Mouse (Mus musculus): ENCODE measurements around the gene Amd1. TPM values are rescaled to one million over a fixed set of nuclear protein-coding genes. Genes with fewer than 3 reads are reported as not detected.
"Not testable (repeated sequence)": the region's sequence is repeated elsewhere in the genome, so short reads cannot be mapped to it uniquely, and the experiment has no call there.

Amd1 gene
- polyA plus RNA-seq, 1 experiment = 5.3 TPM

DNA sequence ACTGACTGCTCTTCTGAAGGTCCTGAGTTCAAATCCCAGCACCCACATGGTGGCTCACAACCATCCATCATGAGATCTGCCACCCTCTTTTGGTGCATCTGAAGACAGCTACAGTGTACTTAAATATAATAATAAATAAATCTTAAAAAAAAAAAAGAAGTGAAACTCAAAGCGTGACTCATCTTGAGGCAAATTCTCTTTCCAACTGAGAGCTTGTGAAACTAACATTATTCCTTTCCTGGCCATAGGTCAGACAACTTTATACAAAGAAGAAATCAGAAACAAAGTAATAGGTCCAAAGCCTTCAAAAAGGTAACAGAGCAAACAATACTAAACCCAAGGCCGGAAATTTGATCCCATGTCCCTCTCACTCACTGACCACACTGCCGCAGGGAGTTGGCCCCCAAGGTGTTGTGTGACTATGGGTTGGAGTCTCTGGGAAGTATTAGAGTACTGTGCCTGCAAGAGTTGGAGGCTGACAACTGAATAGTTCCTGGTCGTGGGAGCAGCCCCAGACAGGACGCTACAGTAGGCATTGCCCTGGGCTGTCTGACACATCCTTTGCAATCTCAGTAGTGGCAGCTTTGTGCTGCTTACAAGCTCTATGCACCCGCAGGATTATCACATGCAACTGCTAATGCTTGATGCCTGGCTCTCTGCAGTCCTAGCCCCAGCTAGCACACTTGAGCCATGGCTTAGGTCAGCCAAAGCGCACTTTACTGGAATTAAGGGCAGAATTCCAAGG, 15.0 kb upstream of the Amd1 start:
- Histone ChIP-seq H3K4me3 (ENCODE audit: extremely low read depth, insufficient read depth, insufficient read length) (no peak overlapping the region), H3K4me1 (ENCODE audit: control insufficient read depth, insufficient read depth, insufficient read length) (peaks cover 4% of the 10 kb centered on the region; the same call in 1 of the 2 replicates), H3K36me3 (ENCODE audit: control insufficient read depth, insufficient read depth, low read length) (no peaks in the 10 kb centered on the region), H3K27me3 (ENCODE audit: control insufficient read depth, insufficient read depth, low read length) (no peaks in the 10 kb centered on the region), H3K27ac (ENCODE audit: insufficient read depth, low read length) (no peak overlapping the region)
- TF ChIP-seq POLR2A (IDR thresholded peaks at IDR 0.05; ENCODE audit: low read depth, low read length) (no peak), CTCF (IDR thresholded peaks at IDR 0.05; ENCODE audit: extremely low read depth, insufficient read depth, insufficient read length, insufficient replicate concordance) (no peak)
- WGBS = 71% methylated on average over 7 of the region's 7 CpGs
- DNase-seq (ENCODE audit: low read depth in 1 of 2, low spot score in 2 of 2) = no peak

DNA sequence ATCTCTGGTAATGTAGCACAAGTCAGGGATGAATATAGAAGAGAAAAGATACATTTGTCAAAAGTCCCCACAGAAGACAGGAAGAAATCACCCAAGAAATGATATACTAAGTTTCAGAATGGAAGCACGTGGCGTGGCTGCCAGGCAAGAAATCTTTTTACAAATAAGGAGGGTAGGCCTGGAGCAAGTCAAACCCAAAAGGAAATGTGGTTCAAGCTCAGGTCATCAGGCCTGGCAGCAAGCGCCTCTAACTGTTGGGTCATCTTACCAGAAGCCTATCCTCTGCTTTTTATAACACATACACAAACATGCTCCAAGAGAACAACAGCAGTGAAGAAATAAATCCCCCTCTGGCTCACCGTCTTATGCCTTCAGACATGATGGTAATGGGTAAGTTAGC, 10.8 kb upstream of the Amd1 start:
- Histone ChIP-seq H3K27me3 (ENCODE audit: control insufficient read depth, insufficient read depth, low read length) (no peaks in the 10 kb centered on the region), H3K4me1 (ENCODE audit: control insufficient read depth, insufficient read depth, insufficient read length) (peaks cover 4% of the 10 kb centered on the region; the same call in 1 of the 2 replicates), H3K27ac (ENCODE audit: insufficient read depth, low read length) (no peak overlapping the region), H3K36me3 (ENCODE audit: control insufficient read depth, insufficient read depth, low read length) (no peaks in the 10 kb centered on the region), H3K4me3 (ENCODE audit: extremely low read depth, insufficient read depth, insufficient read length) (no peak overlapping the region)
- no peak for DNase-seq (ENCODE audit: low read depth in 1 of 2, low spot score in 2 of 2)
- no peak for TF ChIP-seq CTCF (IDR thresholded peaks at IDR 0.05; ENCODE audit: extremely low read depth, insufficient read depth, insufficient read length, insufficient replicate concordance)
- 85% methylated on average over 4 of the region's 4 CpGs for WGBS

DNA sequence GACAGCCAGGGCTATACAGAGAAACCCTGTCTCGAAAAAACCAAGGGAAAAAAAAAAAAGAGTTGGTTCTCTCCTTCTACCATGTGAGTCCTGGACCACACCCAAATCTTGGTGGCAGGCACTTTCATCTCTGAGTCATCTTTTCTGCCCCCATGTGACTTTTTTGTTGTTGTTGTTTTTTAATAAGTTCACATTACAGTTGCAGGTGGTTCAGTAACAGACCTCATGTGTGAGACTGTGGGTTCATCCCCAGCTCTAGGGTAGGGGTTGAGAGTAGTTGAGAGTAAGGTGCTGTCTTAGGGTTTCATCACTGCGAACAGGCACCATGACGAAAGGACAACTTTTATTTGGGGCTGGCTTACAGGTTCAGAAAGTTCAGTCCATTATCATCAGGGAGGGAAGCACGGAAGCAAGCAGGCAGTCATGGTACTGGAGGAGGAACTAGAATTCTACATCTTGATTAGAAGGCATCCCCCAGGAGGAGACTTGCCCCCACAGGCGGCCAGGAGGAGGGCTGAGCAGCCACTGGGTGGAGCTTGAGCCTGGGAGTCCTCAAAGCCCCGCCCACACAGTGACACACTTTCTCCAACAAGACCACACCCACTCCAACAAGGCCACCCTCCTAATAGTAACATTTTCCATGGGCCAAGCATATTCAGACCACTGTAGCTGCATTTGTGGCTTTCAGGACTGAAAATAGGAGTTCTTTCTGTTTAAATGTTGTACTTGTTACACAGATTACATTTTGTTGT, 8.1 kb upstream of the Amd1 start:
- DNase-seq (ENCODE audit: low read depth in 1 of 2, low spot score in 2 of 2) = peak in 1 of 2 experiments; percentile 25
- H3K27ac ChIP-seq (ENCODE audit: insufficient read depth, low read length) = no peak overlapping the region
- TF ChIP-seq CTCF (IDR thresholded peaks at IDR 0.05; ENCODE audit: extremely low read depth, insufficient read depth, insufficient read length, insufficient replicate concordance) = no peak
- no peak for TF ChIP-seq POLR2A (IDR thresholded peaks at IDR 0.05; ENCODE audit: low read depth, low read length)
- no peaks in the 10 kb centered on the region for H3K27me3 ChIP-seq (ENCODE audit: control insufficient read depth, insufficient read depth, low read length)
- no peaks in the 10 kb centered on the region for H3K36me3 ChIP-seq (ENCODE audit: control insufficient read depth, insufficient read depth, low read length)
- 53% methylated on average over 6 of the region's 6 CpGs for WGBS
- no peaks in the 10 kb centered on the region for H3K4me1 ChIP-seq (ENCODE audit: control insufficient read depth, insufficient read depth, insufficient read length)
- no peak overlapping the region for H3K4me3 ChIP-seq (ENCODE audit: extremely low read depth, insufficient read depth, insufficient read length)

DNA sequence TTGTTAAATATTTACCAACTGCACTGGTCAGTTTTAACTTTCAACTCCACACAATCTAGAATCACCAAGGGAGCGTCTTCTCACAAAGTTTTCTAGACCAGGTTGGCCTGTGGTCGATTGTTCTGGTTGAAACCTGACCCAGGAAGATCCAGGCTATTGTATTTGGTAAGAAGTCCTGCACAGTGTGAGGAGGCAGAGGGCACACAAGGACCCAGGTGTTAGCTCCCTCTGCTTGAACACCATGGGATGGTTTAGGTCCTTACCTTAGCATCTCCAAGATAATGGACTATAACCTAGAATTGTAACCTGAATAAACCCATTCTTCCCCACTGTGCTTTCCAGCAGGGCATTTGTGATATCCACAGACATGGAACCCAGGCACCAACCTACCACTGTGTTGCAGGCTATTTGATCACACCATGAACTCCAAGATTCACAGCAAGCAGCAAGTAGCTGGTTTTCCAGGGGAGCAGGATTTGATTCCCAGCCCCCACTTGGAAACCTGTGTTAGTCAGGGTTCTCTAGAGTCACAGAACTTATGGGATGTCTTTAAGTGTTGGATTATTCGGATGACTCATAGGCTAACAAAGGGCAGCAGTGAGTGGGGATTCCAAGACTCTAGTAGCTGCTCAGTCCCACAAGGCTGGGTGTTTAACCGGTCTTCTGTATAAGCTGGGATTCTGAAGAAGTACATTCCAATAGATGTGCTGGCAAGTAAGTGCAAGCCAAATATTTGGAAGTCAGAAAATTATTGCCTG, 6.0 kb upstream of the Amd1 start:
- H3K27me3 ChIP-seq (ENCODE audit: control insufficient read depth, insufficient read depth, low read length) = no peaks in the 10 kb centered on the region
- H3K4me3 ChIP-seq (ENCODE audit: extremely low read depth, insufficient read depth, insufficient read length) = no peak overlapping the region
- H3K36me3 ChIP-seq (ENCODE audit: control insufficient read depth, insufficient read depth, low read length) = no peaks in the 10 kb centered on the region
- WGBS = 86% methylated on average over 4 of the region's 4 CpGs
- TF ChIP-seq CTCF (IDR thresholded peaks at IDR 0.05; ENCODE audit: extremely low read depth, insufficient read depth, insufficient read length, insufficient replicate concordance) = no peak
- TF ChIP-seq POLR2A (IDR thresholded peaks at IDR 0.05; ENCODE audit: low read depth, low read length) = no peak
- DNase-seq (ENCODE audit: low read depth in 1 of 2, low spot score in 2 of 2) = no peak
- H3K27ac ChIP-seq (ENCODE audit: insufficient read depth, low read length) = no peak overlapping the region
- no peaks in the 10 kb centered on the region for H3K4me1 ChIP-seq (ENCODE audit: control insufficient read depth, insufficient read depth, insufficient read length)

DNA sequence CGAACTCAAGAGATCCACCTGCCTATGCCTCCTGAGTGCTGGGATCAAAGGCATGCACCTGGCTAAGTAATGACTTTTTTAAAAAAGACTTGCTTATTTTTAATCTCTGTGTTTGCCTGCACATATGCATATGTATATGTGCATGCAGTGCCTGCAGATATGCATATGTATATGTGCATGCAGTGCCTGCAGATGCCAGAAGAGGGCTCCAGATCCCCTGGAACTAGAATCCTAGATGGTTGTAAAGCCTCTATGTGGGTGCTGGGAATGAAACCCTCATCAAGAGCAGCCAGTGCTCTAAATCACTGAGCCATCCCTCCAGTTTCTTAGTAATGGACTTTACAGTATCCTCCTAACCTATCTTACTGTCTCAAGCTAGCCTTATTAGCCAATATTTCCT, 4.0 kb upstream of the Amd1 start:
- Histone ChIP-seq H3K27ac (ENCODE audit: insufficient read depth, low read length) (no peak overlapping the region), H3K4me3 (ENCODE audit: extremely low read depth, insufficient read depth, insufficient read length) (no peak overlapping the region), H3K4me1 (ENCODE audit: control insufficient read depth, insufficient read depth, insufficient read length) (no peaks in the 10 kb centered on the region; the same call in 1 of the 2 replicates), H3K27me3 (ENCODE audit: control insufficient read depth, insufficient read depth, low read length) (no peaks in the 10 kb centered on the region), H3K36me3 (ENCODE audit: control insufficient read depth, insufficient read depth, low read length) (no peaks in the 10 kb centered on the region)
- TF ChIP-seq CTCF (IDR thresholded peaks at IDR 0.05; ENCODE audit: extremely low read depth, insufficient read depth, insufficient read length, insufficient replicate concordance) = no peak
- TF ChIP-seq POLR2A (IDR thresholded peaks at IDR 0.05; ENCODE audit: low read depth, low read length) = no peak
- WGBS = 93% methylated on average over 1 of the region's 1 CpGs
- DNase-seq (ENCODE audit: low read depth in 1 of 2, low spot score in 2 of 2) = no peak

DNA sequence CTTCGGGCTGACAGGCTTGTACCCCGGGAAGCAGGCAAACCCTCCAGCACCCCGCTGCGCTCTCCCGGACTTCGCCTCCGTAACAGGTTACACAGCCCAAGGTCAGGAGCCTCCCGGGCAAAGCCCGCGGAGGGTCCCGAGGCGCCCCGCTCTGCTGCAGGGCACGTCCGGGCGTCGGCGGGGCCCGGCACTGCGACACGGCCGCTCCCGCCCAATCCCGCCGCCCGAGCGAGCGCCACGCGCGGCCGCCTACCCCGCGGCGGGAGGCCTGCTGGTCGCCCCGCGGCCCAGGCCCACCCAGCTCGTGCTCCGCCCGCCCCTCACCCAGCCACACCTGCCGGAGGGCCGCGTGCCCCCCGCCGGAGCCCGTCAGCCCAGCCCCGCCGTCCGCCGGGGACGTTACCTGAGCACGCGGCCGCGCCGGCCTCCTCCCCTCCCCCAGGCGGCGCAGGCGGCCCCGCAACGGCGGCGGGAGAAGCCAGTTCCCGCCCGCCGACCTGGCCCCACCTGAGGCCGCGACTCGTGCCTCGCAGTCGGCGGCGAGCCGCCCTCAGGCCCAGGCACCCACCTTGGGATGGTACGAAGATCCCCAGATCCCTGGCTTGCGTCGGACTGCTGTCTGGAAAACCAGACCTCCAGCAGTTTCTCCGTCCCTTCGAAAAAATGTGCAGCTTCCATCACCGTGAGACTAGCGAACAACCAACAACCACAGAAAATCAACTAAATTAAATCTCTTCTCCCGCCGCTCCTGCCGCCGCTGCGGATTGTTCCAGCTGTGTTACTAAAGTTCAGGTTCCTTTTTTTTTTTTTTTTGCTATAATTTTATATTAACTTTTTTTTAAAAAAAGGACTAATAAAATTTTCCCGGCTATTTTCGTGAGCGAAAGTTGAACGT, 558 bp downstream of the Amd1 start:
- WGBS = 1% methylated on average over 79 of the region's 91 CpGs
- Histone ChIP-seq H3K4me3 (ENCODE audit: extremely low read depth, insufficient read depth, insufficient read length) (peak overlapping the region; percentile 87), H3K27ac (ENCODE audit: insufficient read depth, low read length) (peak overlapping the region; percentile 62; the same call in 1 of the 2 replicates)
- H3K36me3 ChIP-seq (ENCODE audit: control insufficient read depth, insufficient read depth, low read length); H3K4me1 ChIP-seq (ENCODE audit: control insufficient read depth, insufficient read depth, insufficient read length); H3K27me3 ChIP-seq (ENCODE audit: control insufficient read depth, insufficient read depth, low read length): not testable (repeated sequence)
- DNase-seq (ENCODE audit: low read depth in 1 of 2, low spot score in 2 of 2) = peak in 1 of 2 experiments; percentile 35

Data from spleen, adult 2 months (tissue).